Comparison of ENCODE assay signal across 19 mouse cellular contexts in the genomic region with DNA sequence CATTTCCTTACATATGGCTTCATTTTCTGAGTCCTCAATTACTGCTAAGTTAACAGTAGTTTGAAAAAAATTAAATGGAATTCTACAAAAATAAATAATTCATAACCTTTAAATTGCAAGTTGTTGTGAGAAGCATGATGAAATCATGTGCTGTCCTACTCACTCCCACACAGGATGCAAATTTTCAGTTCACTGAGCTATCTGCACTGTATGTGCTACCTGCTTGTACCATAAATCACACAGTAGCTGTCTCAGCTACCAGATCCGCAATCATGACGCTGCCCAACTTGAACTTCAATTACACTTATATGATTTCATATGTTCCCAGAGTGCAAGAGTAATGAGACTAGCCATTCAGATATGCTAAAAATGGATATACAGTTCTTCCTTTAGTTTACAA.
DNase-seq lines count a peak whose midpoint lies in the region; ATAC-seq lines count a peak whose summit lies in the region.
"Had no signal": no experiment of that assay in that cellular context is flagged by ENCODE, and none has a peak within 500 bp of the region (broad histone marks: within the 10 kb centered on the region; RNA-seq: fewer than 3 reads in every experiment).

No protein-coding gene starts in this region.

- peak; percentile 69 for ATAC-seq in frontal cortex, adult (ENCODE audit: low TSS enrichment)
- ATAC-seq: activated CD4-positive, CD25-positive, alpha-beta regulatory T cell, adult 4 months; CD4-positive, CD25-positive, alpha-beta regulatory T cell, adult 4 months; forebrain, embryonic 14.5 days; forebrain, embryonic 16.5 days; Patski had no signal

- DNase-seq in frontal cortex, postnatal 14 days (ENCODE audit: low spot score in 2 of 2) = no peak
- DNase-seq in right cerebral cortex, adult 18-20 months = peak; percentile 0
- no peak for DNase-seq in right cerebral cortex, postnatal 14 days
- DNase-seq in brain, adult 2 months (ENCODE audit: low read depth, low spot score) = peak; percentile 20
- no peak for DNase-seq in embryo, embryonic 9.5 days (ENCODE audit: extremely low spot score)
- DNase-seq: adrenal gland, adult 8-10 months; adrenal gland, postnatal 14 days; adrenal gland, postnatal 36 days; B cell, adult 2 months; cerebellum, adult 11-12 months; cerebellum, adult 2 months; cerebellum, adult 9-10 months; cerebellum, postnatal 25 days had no signal

Comparison
In these comparisons a context has a peak if more than half of its experiments do, and no peak if none do; other contexts are left out.
1. DNase-seq: peak in right cerebral cortex, adult 18-20 months (single experiment) and brain, adult 2 months (single experiment); none in frontal cortex, postnatal 14 days (0 of 2), right cerebral cortex, postnatal 14 days (single experiment) and embryo, embryonic 9.5 days (single experiment).